Mouse (Mus musculus) thymus, adult 2 months (tissue): ENCODE data around the gene Fam71d. TPM values are rescaled to one million over a fixed set of nuclear protein-coding genes. Genes with fewer than 3 reads are reported as not detected.

Source experiments
- DNase-seq: peaks from one replicate; pipeline ENCODE4 v3.0.0; 2021
- H3K27ac ChIP-seq: fragments of 200-500 bp; 2 replicates; pipeline ENCODE4 v1.5.1; 2012; ENCODE audit warnings: low read length, control low read depth; ENCODE audit not compliant: control insufficient read depth, insufficient read depth
- H3K27me3 ChIP-seq: fragments of 200-500 bp; 2 replicates; pipeline ENCODE4 v1.6.1; 2012; ENCODE audit warnings: mild to moderate bottlenecking, low read length, moderate library complexity, mixed read lengths; ENCODE audit not compliant: control insufficient read depth, insufficient read depth
- H3K36me3 ChIP-seq: fragments of 200-500 bp; 2 replicates; pipeline ENCODE4 v1.6.1; 2012; ENCODE audit warnings: mild to moderate bottlenecking, low read length, moderate library complexity; ENCODE audit not compliant: control insufficient read depth, insufficient read depth
- H3K4me1 ChIP-seq: fragments of 200-500 bp; replicated peaks from 2 replicates; pipeline ENCODE4 v1.6.1; 2012; ENCODE audit warnings: low read length; ENCODE audit not compliant: control insufficient read depth, insufficient read depth
- H3K4me3 ChIP-seq: fragments of 200-500 bp; 2 replicates; pipeline ENCODE4 v1.5.1; 2012; ENCODE audit warnings: mild to moderate bottlenecking, low read length, control low read depth, moderate library complexity; ENCODE audit not compliant: control insufficient read depth, insufficient read depth
- CTCF ChIP-seq: fragments of 200-500 bp; IDR thresholded peaks from 2 replicates; pipeline ENCODE4 v1.5.1; 2012; ENCODE audit warnings: mild to moderate bottlenecking, control low read depth, low read length, moderate library complexity, borderline replicate concordance; ENCODE audit not compliant: control insufficient read depth, poor library complexity, insufficient read depth; ENCODE audit errors: extremely low read depth
- POLR2A ChIP-seq: fragments of 200-500 bp; IDR thresholded peaks from 2 replicates; pipeline ENCODE4 v1.6.1; 2012; ENCODE audit warnings: mild to moderate bottlenecking, low read length, control low read depth, moderate library complexity; ENCODE audit not compliant: control insufficient read depth, poor library complexity, insufficient read depth; ENCODE audit errors: extremely low read depth
- WGBS: fragments of 180-500 bp; shearing (Covaris S2); methylation state at CpG from one replicate; pipeline ENCODE4 v1.1.7; 2018; 5-methylcytosine and 5-hydroxymethylcytosine counted together
- polyA plus RNA-seq: library from polyadenylated mRNA; depleted of rRNA; stranded (reverse); fragments of >200 nt; gene quantifications from 2 replicates; pipeline ENCODE4 v1.2.3, GENCODE M21; 2012; rRNA removed

The Fam71d gene
- polyA plus RNA-seq, result not detected in 2 replicates

DNA sequence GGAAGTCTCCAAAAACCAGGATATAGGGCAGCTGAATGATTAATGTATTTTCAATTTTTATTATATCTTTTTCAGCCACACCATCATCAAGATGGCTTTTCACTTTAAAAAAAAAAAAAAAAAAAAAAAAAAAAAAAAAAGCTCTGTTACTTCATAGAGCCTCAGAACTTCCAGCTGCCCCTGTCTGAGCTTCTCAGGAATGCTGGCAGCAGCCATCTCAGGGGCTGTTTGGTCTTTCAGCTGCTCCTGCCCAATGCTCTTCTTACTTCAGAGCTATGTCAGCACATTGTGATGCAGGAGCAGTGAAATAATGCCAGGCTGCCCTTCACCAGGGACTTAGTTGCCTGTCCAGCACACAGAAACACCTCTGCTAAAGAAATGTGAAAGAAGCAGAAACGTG is at the start of gene Fam71d:
Gene Fam71d, plus strand, starts transcription at position 211 of the 400 bp plus-strand sequence.
- no peak within 1 kb of the TSS for H3K4me3 ChIP-seq
- 88% methylated on average over 1 of the region's 1 CpGs for WGBS
- H3K36me3 ChIP-seq, result no peaks in the 10 kb centered on the region
- no peak within 1 kb of the TSS for H3K27ac ChIP-seq
- no peaks in the 10 kb centered on the region for H3K4me1 ChIP-seq
- no peak for DNase-seq
- H3K27me3 ChIP-seq, result no peaks in the 10 kb centered on the region
- TF ChIP-seq POLR2A (no peak), CTCF (no peak)

DNA sequence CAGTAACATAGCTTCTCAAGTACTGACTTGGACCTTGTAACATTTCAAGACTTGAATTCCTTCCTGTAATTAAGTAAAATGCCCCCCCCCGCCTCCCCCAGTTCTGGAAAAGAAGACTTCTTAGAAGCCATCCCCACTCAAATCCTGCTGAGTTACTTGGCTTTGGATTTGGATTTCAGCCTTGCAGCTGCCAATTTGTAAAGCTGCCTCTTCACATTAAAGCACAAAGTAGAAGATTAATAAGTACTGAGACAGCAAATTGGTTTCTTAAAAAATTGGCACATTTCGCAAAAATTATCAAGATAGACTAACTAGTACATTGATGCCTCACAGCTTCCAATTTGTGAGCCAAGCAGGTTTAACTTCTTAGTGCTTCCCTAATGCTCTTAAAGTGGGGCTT is 47.6 kb upstream of the Fam71d start:
- no peak for TF ChIP-seq CTCF
- TF ChIP-seq POLR2A, result no peak
- Histone ChIP-seq H3K27me3 (no peaks in the 10 kb centered on the region), H3K4me3 (no peak overlapping the region), H3K27ac (no peak overlapping the region), H3K36me3 (no peaks in the 10 kb centered on the region), H3K4me1 (no peaks in the 10 kb centered on the region)
- DNase-seq, result no peak
- WGBS, result 94% methylated on average over 2 of the region's 2 CpGs

DNA sequence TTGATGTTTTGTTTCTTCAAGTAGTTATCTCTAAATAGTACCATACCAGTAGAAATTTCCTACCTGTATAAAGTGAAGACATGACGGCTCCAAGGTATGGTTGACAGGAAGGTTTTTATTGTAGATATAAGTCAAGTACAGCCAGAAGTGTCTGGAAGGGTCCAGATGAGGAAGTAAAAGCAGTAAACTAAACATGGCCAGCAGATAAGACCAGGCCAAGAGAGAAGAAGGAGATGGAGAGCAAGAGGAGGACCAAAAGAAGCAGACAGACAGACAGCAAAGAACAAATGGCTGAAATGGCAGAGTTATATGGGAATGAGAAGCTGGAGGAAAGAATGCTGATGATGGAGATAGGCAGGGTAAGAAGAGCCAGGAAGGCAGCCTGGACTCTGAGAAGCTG is 46.1 kb upstream of the Fam71d start:
- no peak for TF ChIP-seq POLR2A
- TF ChIP-seq CTCF, result no peak
- H3K27ac ChIP-seq, result no peak overlapping the region
- WGBS, result 100% methylated on average over 1 of the region's 1 CpGs
- no peak for DNase-seq
- H3K27me3 ChIP-seq, result no peaks in the 10 kb centered on the region
- no peaks in the 10 kb centered on the region for H3K36me3 ChIP-seq
- no peak overlapping the region for H3K4me3 ChIP-seq
- no peaks in the 10 kb centered on the region for H3K4me1 ChIP-seq

DNA sequence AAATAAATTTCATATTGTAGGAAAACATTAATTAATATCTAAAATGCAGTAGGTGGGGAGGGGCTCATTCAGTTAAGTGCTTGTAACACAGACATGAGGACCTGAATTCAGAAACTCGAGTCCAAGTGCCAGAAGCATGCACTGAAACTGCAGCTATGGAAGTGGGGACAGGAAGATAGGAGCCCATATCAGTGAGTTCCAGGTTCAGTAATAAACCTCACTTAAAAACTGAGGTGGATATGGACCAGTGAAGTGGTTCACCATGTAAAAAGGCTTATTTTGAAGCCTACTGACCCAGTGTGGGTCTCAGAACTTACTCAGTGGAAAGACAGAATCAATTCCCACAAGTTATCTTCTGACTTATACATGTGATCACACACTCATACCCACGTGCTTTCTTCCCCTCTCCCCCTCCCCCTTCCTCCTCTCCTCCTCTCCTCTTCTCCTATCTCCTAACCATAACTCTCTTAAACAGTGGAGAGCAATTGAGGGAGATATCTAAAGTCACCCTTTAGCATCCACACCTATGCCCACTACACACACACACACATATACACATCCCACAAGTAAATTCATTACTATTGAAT is 31.5 kb upstream of the Fam71d start:
- Histone ChIP-seq H3K27ac (no peak overlapping the region), H3K36me3 (no peaks in the 10 kb centered on the region), H3K27me3 (no peaks in the 10 kb centered on the region), H3K4me3 (no peak overlapping the region), H3K4me1 (no peaks in the 10 kb centered on the region)
- WGBS, result 79% methylated on average over 2 of the region's 2 CpGs
- no peak for DNase-seq
- TF ChIP-seq CTCF (no peak), POLR2A (no peak)

DNA sequence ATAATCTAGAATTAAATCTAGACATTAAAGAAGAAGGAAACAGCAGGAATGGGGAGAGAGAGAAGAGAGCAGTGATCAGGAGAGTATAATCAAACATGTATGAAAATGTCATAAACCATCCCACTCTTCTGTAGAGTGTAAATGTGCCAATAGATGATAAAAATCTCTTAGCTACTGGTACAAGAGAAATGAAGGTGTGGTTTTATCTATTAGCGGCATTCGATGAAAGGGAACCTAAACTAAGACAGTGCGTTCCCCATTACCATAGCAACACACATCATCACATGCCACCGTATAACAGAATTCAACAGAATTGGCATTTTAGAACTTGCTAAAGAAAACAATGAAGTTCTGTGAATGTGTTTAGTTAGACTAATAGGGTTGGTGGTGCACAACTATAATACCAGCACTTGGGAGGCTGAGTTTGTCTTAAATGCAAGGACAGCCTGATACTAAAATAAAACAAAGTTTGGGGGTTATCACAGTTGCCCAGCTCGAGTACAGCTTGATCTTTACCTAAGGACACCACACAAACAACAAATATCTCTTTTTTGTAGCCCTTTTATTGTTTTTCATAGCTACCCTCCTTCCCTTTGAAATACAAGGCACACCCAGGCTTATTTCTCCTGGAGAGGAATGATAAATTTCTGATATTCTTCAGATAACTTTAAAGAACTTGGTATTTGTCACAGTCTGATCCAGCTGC is 13.1 kb upstream of the Fam71d start:
- H3K36me3 ChIP-seq, result no peaks in the 10 kb centered on the region
- WGBS, result 93% methylated on average over 5 of the region's 5 CpGs
- no peak for DNase-seq
- H3K27ac ChIP-seq, result no peak overlapping the region
- H3K4me3 ChIP-seq, result no peak overlapping the region
- TF ChIP-seq CTCF (no peak), POLR2A (no peak)
- no peaks in the 10 kb centered on the region for H3K4me1 ChIP-seq
- no peaks in the 10 kb centered on the region for H3K27me3 ChIP-seq

DNA sequence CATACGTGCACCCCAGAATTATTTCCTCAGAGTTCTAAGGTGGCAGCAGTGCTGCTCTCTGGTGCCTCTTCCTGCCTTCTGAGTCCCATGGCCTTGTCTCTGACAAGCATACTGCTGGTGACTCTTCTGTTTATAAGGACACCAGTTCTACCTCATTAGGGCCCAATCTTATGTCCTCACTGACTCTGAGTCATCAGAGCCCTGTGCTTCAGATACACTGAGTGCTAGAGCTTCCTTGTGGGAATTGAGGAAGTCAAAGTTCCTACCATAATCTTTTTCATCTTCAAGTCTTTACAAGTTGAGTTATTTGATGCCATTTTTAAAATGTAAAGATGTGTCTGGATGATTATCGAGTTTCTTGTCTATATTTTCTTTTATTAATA is 12.5 kb upstream of the Fam71d start:
- Histone ChIP-seq H3K4me3 (no peak overlapping the region), H3K27me3 (no peaks in the 10 kb centered on the region), H3K27ac (no peak overlapping the region), H3K4me1 (no peaks in the 10 kb centered on the region), H3K36me3 (no peaks in the 10 kb centered on the region)
- 93% methylated on average over 2 of the region's 2 CpGs for WGBS
- DNase-seq, result no peak
- no peak for TF ChIP-seq POLR2A
- TF ChIP-seq CTCF, result no peak

DNA sequence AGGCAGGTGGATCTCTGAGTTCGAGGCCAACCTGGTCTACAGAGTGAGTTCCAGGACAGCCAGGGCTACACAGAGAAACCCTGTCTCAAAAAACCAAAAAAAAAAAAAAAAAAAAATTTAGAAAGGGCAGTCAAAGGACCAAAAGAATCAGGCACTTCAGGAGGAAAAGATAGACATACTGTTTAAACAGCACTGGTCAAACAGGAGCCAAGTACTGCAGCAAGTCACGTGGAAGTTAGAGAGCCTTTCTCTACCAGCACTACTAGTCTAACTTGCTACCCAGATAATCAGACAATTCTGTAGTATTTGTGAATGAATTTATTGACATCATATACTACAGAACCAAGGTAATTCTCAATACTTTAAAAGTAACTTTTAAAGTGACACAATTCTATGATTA is 10.3 kb upstream of the Fam71d start:
- H3K27me3 ChIP-seq, result no peaks in the 10 kb centered on the region
- TF ChIP-seq CTCF (no peak), POLR2A (no peak)
- WGBS, result 94% methylated on average over 2 of the region's 2 CpGs
- DNase-seq, result no peak
- no peaks in the 10 kb centered on the region for H3K36me3 ChIP-seq
- no peak overlapping the region for H3K4me3 ChIP-seq
- no peak overlapping the region for H3K27ac ChIP-seq
- H3K4me1 ChIP-seq, result no peaks in the 10 kb centered on the region

DNA sequence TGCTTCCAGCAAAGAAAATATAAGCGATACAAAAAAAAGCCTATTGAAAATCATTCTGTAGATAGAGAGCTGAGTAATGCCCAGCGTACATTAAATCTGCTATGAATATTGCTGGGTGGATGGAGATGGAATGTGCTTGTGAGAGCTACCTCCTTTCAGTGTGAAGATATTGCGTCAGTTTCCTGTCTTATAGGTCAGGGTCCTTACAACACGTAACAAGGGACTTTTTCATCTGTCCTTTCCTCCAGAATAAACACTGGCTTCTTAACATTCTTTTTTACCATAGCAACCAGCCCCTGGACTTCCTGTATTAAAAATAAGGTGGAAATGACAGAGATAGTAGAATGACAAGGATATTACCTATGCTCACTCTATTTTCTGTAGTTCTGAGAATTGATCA is 9.1 kb upstream of the Fam71d start:
- DNase-seq, result no peak
- H3K4me3 ChIP-seq, result no peak overlapping the region
- H3K27me3 ChIP-seq, result no peaks in the 10 kb centered on the region
- 96% methylated on average over 4 of the region's 4 CpGs for WGBS
- H3K4me1 ChIP-seq, result no peaks in the 10 kb centered on the region
- H3K27ac ChIP-seq, result no peak overlapping the region
- TF ChIP-seq POLR2A (no peak), CTCF (no peak)
- no peaks in the 10 kb centered on the region for H3K36me3 ChIP-seq
